Mouse (Mus musculus): ENCODE results near the gene H1foo.

Gene H1foo

DNA sequence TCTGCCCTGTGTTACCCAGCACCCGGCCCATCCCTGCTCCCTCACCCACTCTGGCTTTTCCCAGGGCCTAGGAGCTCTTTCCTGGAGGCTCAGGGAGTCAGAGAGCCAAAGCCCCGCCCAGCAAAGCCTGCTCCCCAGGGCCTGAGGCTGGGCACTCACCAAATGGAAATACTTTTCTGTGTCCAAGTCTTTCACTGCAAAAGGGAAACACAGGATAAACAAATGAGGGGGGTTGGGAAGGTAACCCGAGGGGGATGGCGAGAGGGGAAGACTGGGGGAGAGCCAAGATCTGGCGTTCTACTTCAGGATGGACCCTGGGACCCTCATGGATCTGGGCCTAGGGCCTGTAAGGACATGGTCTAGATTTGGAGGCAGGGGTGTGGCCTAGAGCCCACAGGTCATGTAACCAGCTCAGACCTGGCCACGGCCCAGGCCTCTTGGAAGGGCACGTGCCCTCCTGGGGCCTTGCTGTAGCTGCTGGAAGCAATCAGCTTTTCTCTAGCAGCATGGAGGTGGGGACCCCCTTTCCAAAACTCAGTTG is 14.5 kb downstream of the H1foo start:
- in situ Hi-C loops (cut with MboI; ENCODE audit: low sequenced_read_pairs), result no loop called here

DNA sequence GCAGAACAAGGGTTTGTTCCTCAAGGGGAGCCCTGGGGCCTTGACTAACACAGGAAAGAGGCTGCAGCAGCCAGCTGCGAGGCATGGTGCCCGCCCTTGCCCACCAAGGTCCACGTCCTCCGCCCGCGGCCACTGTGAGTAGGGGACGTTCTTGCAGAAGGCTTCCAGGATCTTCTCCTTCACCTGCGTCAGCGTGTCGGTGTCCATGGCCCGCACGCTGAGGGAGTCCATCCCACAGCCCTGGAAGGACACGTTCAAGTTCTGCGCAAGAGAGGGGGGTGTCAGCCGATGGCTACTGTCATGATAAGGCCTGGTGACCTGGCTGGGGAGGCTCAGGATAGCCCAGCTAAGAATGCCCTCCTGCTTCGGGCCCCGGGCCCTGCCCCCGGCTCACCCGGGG is 15.6 kb downstream of the H1foo start:
- in situ Hi-C loops (cut with MboI; ENCODE audit: low sequenced_read_pairs), result no loop called here

- in situ Hi-C loops (cut with MboI; ENCODE audit: low sequenced_read_pairs), result no loop called here
These were observed 17.0 kb downstream of the H1foo start for GRCm38 (mm10) chr6:115961743-115962142.

GRCm38 (mm10) chr6:115962439-115963085 is 17.8 kb downstream of the H1foo start:
- in situ Hi-C loops (cut with MboI; ENCODE audit: low sequenced_read_pairs), result no loop called here

DNA sequence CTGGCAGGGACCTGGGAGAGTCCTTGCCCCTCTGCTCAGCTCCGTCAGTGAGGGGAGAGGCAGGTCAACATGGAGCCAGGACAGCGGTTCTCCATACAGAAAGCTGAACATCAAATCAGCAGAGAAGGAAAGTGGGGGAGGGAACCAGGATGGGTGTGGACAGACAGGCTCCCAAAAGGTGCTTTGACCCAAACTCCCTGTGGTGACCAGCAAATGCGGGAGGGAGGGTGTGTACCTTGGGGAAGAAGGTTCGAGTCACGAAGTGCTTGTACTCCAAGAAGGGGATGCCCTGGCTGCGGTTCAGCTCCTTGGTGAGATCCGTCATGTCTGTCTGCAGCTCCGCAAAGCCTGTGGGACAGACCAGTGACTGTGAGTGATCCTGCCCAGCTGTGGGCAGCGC is 18.9 kb downstream of the H1foo start:
- in situ Hi-C loops (cut with MboI; ENCODE audit: low sequenced_read_pairs), result no loop called here

DNA sequence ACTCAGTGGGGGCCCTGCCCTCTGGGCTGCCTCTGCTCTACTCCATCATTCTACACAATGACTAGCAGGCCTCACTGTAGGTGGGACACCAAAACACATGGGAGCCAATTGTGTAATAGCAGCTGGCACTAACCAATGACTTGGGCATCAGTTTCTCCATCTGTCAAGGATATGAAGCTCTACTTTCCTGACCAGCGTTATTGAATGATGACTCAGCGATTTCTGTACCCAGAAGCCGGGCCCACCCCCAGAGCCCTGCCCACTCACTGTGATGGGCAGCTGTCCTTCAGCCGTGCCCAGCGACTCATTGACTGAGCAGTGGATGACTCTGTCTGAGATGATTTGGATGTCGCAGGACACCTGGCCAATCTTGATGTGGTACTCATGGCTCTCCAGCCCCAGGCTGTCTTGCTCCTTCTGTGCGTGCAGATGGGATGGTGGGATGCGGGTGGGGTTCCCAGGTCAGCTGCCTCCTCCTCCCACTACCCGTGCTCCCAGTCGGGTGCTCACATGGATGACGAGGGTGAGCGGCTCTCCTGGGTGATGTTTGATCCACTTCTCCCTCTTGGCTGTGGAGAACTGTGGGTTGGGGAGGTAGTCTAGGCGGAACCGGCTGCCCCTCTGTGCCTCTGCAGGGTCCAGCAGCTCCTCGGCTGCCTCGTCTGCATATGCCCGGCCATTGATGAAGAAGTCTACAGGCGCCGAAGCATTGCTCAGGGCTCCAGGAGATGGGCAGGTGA is 21.7 kb downstream of the H1foo start:
- in situ Hi-C loops (cut with MboI; ENCODE audit: low sequenced_read_pairs), result no loop called here

GRCm38 (mm10) chr6:115967291-115967880 is 22.6 kb downstream of the H1foo start:
- in situ Hi-C loops (cut with MboI; ENCODE audit: low sequenced_read_pairs), result no loop called here

- in situ Hi-C loops (cut with MboI; ENCODE audit: low sequenced_read_pairs), result no loop called here
These were observed 23.3 kb downstream of the H1foo start for GRCm38 (mm10) chr6:115968086-115968485.

- in situ Hi-C loops (cut with MboI; ENCODE audit: low sequenced_read_pairs), result no loop called here
These were observed 24.0 kb downstream of the H1foo start for GRCm38 (mm10) chr6:115968700-115969099.

GRCm38 (mm10) chr6:115969103-115969502 is 24.4 kb downstream of the H1foo start:
- in situ Hi-C loops (cut with MboI; ENCODE audit: low sequenced_read_pairs), result no loop called here

- in situ Hi-C loops (cut with MboI; ENCODE audit: low sequenced_read_pairs), result no loop called here
These were observed 25.2 kb downstream of the H1foo start for GRCm38 (mm10) chr6:115969952-115970351.

GRCm38 (mm10) chr6:115971273-115972060 is 26.7 kb downstream of the H1foo start:
- in situ Hi-C loops (cut with MboI; ENCODE audit: low sequenced_read_pairs), result no loop called here

DNA sequence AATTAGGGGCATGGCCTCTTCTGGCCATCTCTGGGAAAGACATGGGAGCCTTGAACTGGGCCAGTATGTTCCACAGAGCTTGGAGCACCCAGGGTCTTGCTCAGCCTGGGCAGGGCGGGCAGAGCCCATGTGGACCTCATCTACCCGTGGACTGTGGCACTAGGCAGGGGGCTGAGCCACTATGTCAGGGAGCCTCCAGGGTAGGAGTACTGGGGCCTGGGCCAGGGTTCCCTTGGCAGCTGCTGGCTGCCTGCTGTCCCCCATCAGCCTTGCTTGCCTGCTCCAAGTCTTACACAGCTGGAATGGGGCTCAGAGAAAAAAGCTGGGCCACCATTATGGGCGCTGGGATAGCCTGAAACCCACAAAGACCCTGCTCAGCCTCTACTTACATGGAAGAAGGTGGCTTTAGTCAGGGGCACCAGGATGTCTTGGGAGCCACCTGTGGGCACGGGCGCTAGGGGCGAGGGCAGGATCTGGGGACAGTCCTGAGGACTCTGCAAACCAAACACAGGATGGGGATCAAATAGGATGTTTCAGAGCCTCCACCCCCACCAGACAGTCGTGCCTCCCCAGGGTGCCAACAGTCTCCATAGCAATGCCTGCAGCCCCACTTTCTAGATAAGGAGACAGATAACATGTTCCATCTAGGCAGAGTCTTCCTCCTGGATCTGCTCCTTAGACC is 27.5 kb downstream of the H1foo start:
- in situ Hi-C loops (cut with MboI; ENCODE audit: low sequenced_read_pairs), result no loop called here

- in situ Hi-C loops (cut with MboI; ENCODE audit: low sequenced_read_pairs), result no loop called here
These were observed 28.6 kb downstream of the H1foo start for GRCm38 (mm10) chr6:115973139-115973875.

- in situ Hi-C loops (cut with MboI; ENCODE audit: low sequenced_read_pairs), result no loop called here
These were observed 29.3 kb downstream of the H1foo start for GRCm38 (mm10) chr6:115973881-115974662.

- in situ Hi-C loops (cut with MboI; ENCODE audit: low sequenced_read_pairs), result no loop called here
These were observed 30.9 kb downstream of the H1foo start for GRCm38 (mm10) chr6:115975606-115976005.

DNA sequence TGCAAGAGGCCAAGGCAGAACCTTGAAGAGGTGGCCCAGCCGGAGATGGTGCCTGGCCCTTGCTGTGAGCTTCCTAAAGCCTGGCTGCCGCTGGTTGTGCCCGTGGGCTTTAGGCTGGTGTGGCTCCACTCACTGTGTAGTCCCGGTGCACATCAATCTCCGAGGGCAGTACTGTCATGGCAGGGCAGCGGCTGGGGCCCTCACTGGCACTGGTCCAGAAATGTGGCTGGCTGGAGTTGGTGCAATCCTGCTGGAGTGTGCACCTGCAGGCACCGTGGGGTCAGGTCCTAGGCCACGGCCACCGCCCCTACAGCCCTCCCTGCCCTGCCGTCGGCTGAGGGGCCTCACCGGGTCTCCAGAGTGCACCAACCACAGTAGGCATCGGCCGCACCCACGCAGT is 33.1 kb downstream of the H1foo start:
- in situ Hi-C loops (cut with MboI; ENCODE audit: low sequenced_read_pairs), result no loop called here

- in situ Hi-C loops (cut with MboI; ENCODE audit: low sequenced_read_pairs), result no loop called here
These were observed 33.9 kb downstream of the H1foo start for GRCm38 (mm10) chr6:115978596-115978995.

GRCm38 (mm10) chr6:115982889-115983288 is 38.2 kb downstream of the H1foo start:
- in situ Hi-C loops (cut with MboI; ENCODE audit: low sequenced_read_pairs), result no loop called here
